Mouse (Mus musculus) MEL (cell line): ENCODE data around the gene Lbx2. TPM values are rescaled to one million over a fixed set of nuclear protein-coding genes. Genes with fewer than 3 reads are reported as not detected.

Experiments used
- DNase-seq: peaks from one replicate; pipeline ENCODE4 v3.0.0; 2011; ENCODE audit warnings: low read depth, low spot score
- H3K27ac ChIP-seq: 2 replicates; pipeline ENCODE4 v1.5.1; 2012; ENCODE audit warnings: low read depth, mild to moderate bottlenecking, control low read depth, low read length, moderate library complexity; ENCODE audit not compliant: control insufficient read depth
- H3K27me3 ChIP-seq, 2 experiments: fragments of 150-350 bp in 1 of 2; sonication (generic) in 1 of 2; 2 replicates each; pipeline ENCODE4 v1.6.1; 2012; ENCODE audit warnings: low read length in 2 of 2, mild to moderate bottlenecking in 2 of 2, improper control_type of control experiment in 1 of 2, moderate library complexity in 1 of 2; ENCODE audit not compliant: insufficient read depth in 2 of 2, control insufficient read depth in 1 of 2
- H3K36me3 ChIP-seq, 2 experiments: 2 replicates each; pipeline ENCODE4 v1.6.1; 2012 to 2014; ENCODE audit warnings: low read length in 2 of 2, improper control_type of control experiment in 1 of 2, inconsistent platforms in 1 of 2, mild to moderate bottlenecking in 1 of 2; ENCODE audit not compliant: insufficient read depth in 2 of 2, control insufficient read depth in 1 of 2
- H3K4me1 ChIP-seq, 2 experiments: fragments of 150-350 bp in 1 of 2; sonication (generic) in 1 of 2; 2 replicates each; pipeline ENCODE4 v1.6.1; 2012; ENCODE audit warnings: low read length in 2 of 2, improper control_type of control experiment in 1 of 2, mild to moderate bottlenecking in 1 of 2; ENCODE audit not compliant: insufficient read depth in 2 of 2, control insufficient read depth in 1 of 2
- H3K4me3 ChIP-seq, 2 experiments: fragments of 150-350 bp in 1 of 2; sonication (generic) in 1 of 2; 2 replicates each; pipeline ENCODE4 v1.5.1; 2012; ENCODE audit warnings: low read depth in 2 of 2, low read length in 2 of 2, mild to moderate bottlenecking in 2 of 2, moderate library complexity in 2 of 2, control low read depth in 1 of 2, improper control_type of control experiment in 1 of 2; ENCODE audit not compliant: control insufficient read depth in 1 of 2, insufficient read depth in 1 of 2
- H3K79me2 ChIP-seq: 2 replicates; pipeline ENCODE4 v1.6.1; 2012; ENCODE audit warnings: mild to moderate bottlenecking, low read length, moderate library complexity; ENCODE audit not compliant: control insufficient read depth, poor library complexity, insufficient read depth
- H3K9ac ChIP-seq: 2 replicates; pipeline ENCODE4 v1.6.1; 2012; ENCODE audit warnings: low read depth, mild to moderate bottlenecking, control low read depth, low read length, moderate library complexity; ENCODE audit not compliant: control insufficient read depth, poor library complexity, severe bottlenecking
- H3K9me3 ChIP-seq: fragments of 150-350 bp; sonication (generic); replicated peaks from 2 replicates; pipeline ENCODE4 v1.6.1; 2012; ENCODE audit warnings: mild to moderate bottlenecking, low read length, improper control_type of control experiment, moderate library complexity; ENCODE audit not compliant: insufficient read depth
- CHD1 ChIP-seq: IDR thresholded peaks from 2 replicates; pipeline ENCODE4 v1.6.1; 2012; ENCODE audit warnings: low read depth, mild to moderate bottlenecking, inconsistent platforms, low read length, improper control_type of control experiment
- ELF1 ChIP-seq: IDR thresholded peaks from 2 replicates; pipeline ENCODE4 v1.6.1; 2014; ENCODE audit warnings: low read depth, mild to moderate bottlenecking, inconsistent platforms, low read length, improper control_type of control experiment, moderate library complexity
- GABPA ChIP-seq: IDR thresholded peaks from 2 replicates; pipeline ENCODE4 v1.6.1; 2012; ENCODE audit warnings: low read depth, mild to moderate bottlenecking, inconsistent platforms, low read length, improper control_type of control experiment, moderate library complexity
- GATA1 ChIP-seq: IDR thresholded peaks from 2 replicates; pipeline ENCODE4 v1.6.1; 2011; ENCODE audit warnings: low read depth, low read length, improper control_type of control experiment
- HCFC1 ChIP-seq: IDR thresholded peaks from 2 replicates; pipeline ENCODE4 v1.6.1; 2012; ENCODE audit warnings: low read depth, mild to moderate bottlenecking, inconsistent platforms, low read length, improper control_type of control experiment, moderate library complexity
- KAT2A ChIP-seq: conservative IDR thresholded peaks from 2 replicates; pipeline ENCODE4 v1.6.1; 2012; ENCODE audit warnings: low read depth, low read length, improper control_type of control experiment, inconsistent platforms
- MAFK ChIP-seq: IDR thresholded peaks from 2 replicates; pipeline ENCODE4 v1.6.1; 2011; ENCODE audit warnings: low read depth, mild to moderate bottlenecking, low read length, improper control_type of control experiment, borderline replicate concordance
- MXI1 ChIP-seq: IDR thresholded peaks from 2 replicates; pipeline ENCODE4 v1.6.1; 2011; ENCODE audit warnings: mild to moderate bottlenecking, low read depth, low read length, improper control_type of control experiment
- MYB ChIP-seq: IDR thresholded peaks from 2 replicates; pipeline ENCODE4 v1.6.1; 2011; ENCODE audit warnings: mild to moderate bottlenecking, low read depth, low read length, improper control_type of control experiment
- MYC ChIP-seq: IDR thresholded peaks from 2 replicates; pipeline ENCODE4 v1.6.1; 2011; ENCODE audit warnings: low read depth, mild to moderate bottlenecking, low read length, improper control_type of control experiment, moderate library complexity
- POLR2A ChIP-seq, 2 experiments: IDR thresholded peaks; 2 replicates each; pipeline ENCODE4 v1.6.1; 2011 to 2012; ENCODE audit warnings: low read length in 2 of 2, mild to moderate bottlenecking in 2 of 2, control low read depth in 1 of 2, improper control_type of control experiment in 1 of 2, low read depth in 1 of 2, moderate library complexity in 1 of 2; ENCODE audit not compliant: control insufficient read depth in 1 of 2, insufficient read depth in 1 of 2, poor library complexity in 1 of 2
- POLR2AphosphoS2 ChIP-seq: IDR thresholded peaks from 2 replicates; pipeline ENCODE4 v1.6.1; 2011; ENCODE audit warnings: low read length, improper control_type of control experiment
- POLR2AphosphoS5 ChIP-seq: IDR thresholded peaks from 2 replicates; pipeline ENCODE4 v1.6.1; 2012; ENCODE audit warnings: low read depth, borderline replicate concordance, mild to moderate bottlenecking, inconsistent platforms, low read length, moderate library complexity, mixed read lengths
- RAD21 ChIP-seq: IDR thresholded peaks from 2 replicates; pipeline ENCODE4 v1.6.1; 2011; ENCODE audit warnings: mild to moderate bottlenecking, low read depth, low read length, improper control_type of control experiment
- SMC3 ChIP-seq: IDR thresholded peaks from 2 replicates; pipeline ENCODE4 v1.6.1; 2011; ENCODE audit warnings: low read depth, low read length, improper control_type of control experiment
- TAL1 ChIP-seq: IDR thresholded peaks from 2 replicates; pipeline ENCODE4 v1.6.1; 2012; ENCODE audit warnings: mild to moderate bottlenecking, inconsistent platforms, low read length, moderate library complexity, mixed read lengths
- TBP ChIP-seq: IDR thresholded peaks from 2 replicates; pipeline ENCODE4 v1.8.0; 2011; ENCODE audit warnings: low read depth, low read length, improper control_type of control experiment
- TCF12 ChIP-seq: IDR thresholded peaks from 2 replicates; pipeline ENCODE4 v1.6.1; 2014; ENCODE audit warnings: low read depth, mild to moderate bottlenecking, inconsistent platforms, low read length, improper control_type of control experiment, moderate library complexity
- UBTF ChIP-seq: IDR thresholded peaks from 2 replicates; pipeline ENCODE4 v1.6.1; 2012; ENCODE audit warnings: low read depth, mild to moderate bottlenecking, inconsistent platforms, low read length, improper control_type of control experiment, moderate library complexity, borderline replicate concordance; ENCODE audit not compliant: insufficient read depth
- USF1 ChIP-seq: IDR thresholded peaks from 2 replicates; pipeline ENCODE4 v1.6.1; 2014; ENCODE audit warnings: low read depth, mild to moderate bottlenecking, inconsistent platforms, low read length, improper control_type of control experiment, moderate library complexity
- ZC3H11A ChIP-seq: IDR thresholded peaks from 2 replicates; pipeline ENCODE4 v1.6.1; 2012; ENCODE audit warnings: low read depth, mild to moderate bottlenecking, inconsistent platforms, low read length, improper control_type of control experiment
- ZKSCAN1 ChIP-seq: IDR thresholded peaks from 2 replicates; pipeline ENCODE4 v1.6.1; 2012; ENCODE audit warnings: low read depth, mild to moderate bottlenecking, inconsistent platforms, low read length, improper control_type of control experiment, moderate library complexity
- ZMIZ1 ChIP-seq: IDR thresholded peaks from 2 replicates; pipeline ENCODE4 v1.6.1; 2012; ENCODE audit warnings: low read depth, mild to moderate bottlenecking, inconsistent platforms, low read length, improper control_type of control experiment, moderate library complexity
- polyA plus RNA-seq, 2 experiments: library from polyadenylated mRNA; stranded (reverse) in 1 of 2; unstranded in 1 of 2; fragments of >175 nt in 1 of 2; fragments of >200 nt in 1 of 2; gene quantifications; 2 replicates each; pipeline versions ENCODE4 v1.2.1 to v1.2.4; 2012; ENCODE audit warnings: low replicate concordance in 2 of 2, low read depth in 1 of 2; ENCODE audit not compliant: insufficient read length in 2 of 2, insufficient read depth in 1 of 2, missing spikeins in 1 of 2
- total RNA-seq: library from RNA; depleted of rRNA; stranded (reverse); fragments of 300-350 nt; gene quantifications from 2 replicates; pipeline ENCODE4 v1.2.3, GENCODE M21; 2012

Lbx2 gene
- total and polyA plus RNA-seq, 3 experiments: 0.58 to 0.85 TPM; not detected in 1

- H3K4me1 ChIP-seq: peaks cover 0 to 12% of the 10 kb centered on the region in 2 experiments; a peak in 3 of 4 replicates
- peaks cover 0 to 7% of the 10 kb centered on the region in 2 experiments; a peak in 3 of 4 replicates for H3K36me3 ChIP-seq
- no peak within 1 kb of the TSS for H3K9ac ChIP-seq
- no peak within 1 kb of the TSS for H3K27ac ChIP-seq
- TF ChIP-seq MYB: no peak
- no peak for TF ChIP-seq CHD1
- no peak for TF ChIP-seq USF1
- no peak; the same call in 1 of the 2 replicates for TF ChIP-seq POLR2AphosphoS2
- no peak for TF ChIP-seq TCF12
- no peak for TF ChIP-seq POLR2AphosphoS5
- peak in 1 of 2 experiments; percentile 25; a peak in 1 of 4 replicates for TF ChIP-seq POLR2A (IDR thresholded peaks at IDR 0.05; ENCODE audit: control insufficient read depth in 1 of 2, insufficient read depth in 1 of 2, low read depth in 1 of 2, low read length in 2 of 2, poor library complexity in 1 of 2)
- peak; percentile 88 for TF ChIP-seq HCFC1
- no peak for TF ChIP-seq UBTF
- no peak for TF ChIP-seq SMC3
- TF ChIP-seq GABPA: no peak
- TF ChIP-seq ZC3H11A: no peak
- TF ChIP-seq RAD21: no peak
- no peak for TF ChIP-seq MYC
- TF ChIP-seq MAFK: no peak
- TF ChIP-seq GATA1: no peak
- TF ChIP-seq ZKSCAN1: no peak
- no peak for TF ChIP-seq MXI1
- TF ChIP-seq KAT2A: no peak; the same call in 1 of the 2 replicates
- TF ChIP-seq ZMIZ1: 0 out of 2 replicates have a peak, but pooled peaks have one; percentile 29
- H3K4me3 ChIP-seq: no peak within 1 kb of the TSS
- no peaks in the 10 kb centered on the region for H3K27me3 ChIP-seq
- DNase-seq: peak; percentile 46
- H3K9me3 ChIP-seq: no peaks in the 10 kb centered on the region
- H3K79me2 ChIP-seq: peaks cover 36% of the 10 kb centered on the region
These were observed 28.4 kb upstream of the Lbx2 start, which contains the start of gene Dqx1 for GRCm38 (mm10) chr6:83057790-83058189. TSS of gene Dqx1 (plus strand) at chr6:83057844.

DNA sequence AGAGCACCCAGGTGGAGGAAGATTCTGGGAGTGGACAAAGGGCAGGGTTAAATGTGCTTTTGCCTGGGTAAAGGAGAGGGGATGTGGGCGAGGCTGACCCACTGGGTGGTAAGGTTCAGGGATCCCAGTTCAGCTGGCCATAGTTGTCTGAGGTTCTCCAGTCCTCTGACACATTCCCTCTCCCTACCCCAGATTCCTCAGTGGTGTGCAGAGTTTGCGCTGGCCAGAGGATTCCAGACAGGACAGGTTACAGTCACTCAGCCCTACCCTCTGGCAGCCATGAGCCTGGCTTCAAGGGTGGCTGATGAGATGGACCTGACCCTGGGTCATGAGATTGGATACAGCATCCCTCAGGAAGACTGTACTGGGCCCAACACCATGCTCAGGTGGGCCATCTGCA lies 27.4 kb upstream of the Lbx2 start:
- DNase-seq: no peak
- Histone ChIP-seq H3K4me3 (no peak overlapping the region), H3K79me2 (peaks cover 27% of the 10 kb centered on the region), H3K4me1 (peaks cover 0 to 11% of the 10 kb centered on the region in 2 experiments; a peak in 3 of 4 replicates), H3K27me3 (no peaks in the 10 kb centered on the region), H3K9me3 (no peaks in the 10 kb centered on the region), H3K27ac (no peak overlapping the region), H3K36me3 (peaks cover 0 to 6% of the 10 kb centered on the region in 2 experiments; a peak in 3 of 4 replicates), H3K9ac (no peak overlapping the region)
- TF ChIP-seq ELF1: no peak
- no peak for TF ChIP-seq ZC3H11A
- no peak for TF ChIP-seq MYC
- no peak for TF ChIP-seq TAL1
- TF ChIP-seq TBP: no peak
- no peak for TF ChIP-seq MYB
- TF ChIP-seq POLR2AphosphoS2: 0 out of 2 replicates have a peak, but pooled peaks have one; percentile 8
